Mouse (Mus musculus) yolk sac, embryonic 10.5 days (tissue): ENCODE results near the gene Zfp706.
"Not testable (repeated sequence)": the region's sequence is repeated elsewhere in the genome, so short reads cannot be mapped to it uniquely, and the experiment has no call there.

ENCODE experiments used
- DNase-seq: peaks from one replicate; pipeline ENCODE4 v3.0.0-alpha.2; 2017; ENCODE audit warnings: low spot score

Gene Zfp706

GRCm38 (mm10) chr15:37008546-37008945 lies 973 bp upstream of the Zfp706 start:
- no peak for DNase-seq

GRCm38 (mm10) chr15:37007959-37008419 lies 416 bp upstream of the Zfp706 start:
- peak; percentile 24 for DNase-seq

DNA sequence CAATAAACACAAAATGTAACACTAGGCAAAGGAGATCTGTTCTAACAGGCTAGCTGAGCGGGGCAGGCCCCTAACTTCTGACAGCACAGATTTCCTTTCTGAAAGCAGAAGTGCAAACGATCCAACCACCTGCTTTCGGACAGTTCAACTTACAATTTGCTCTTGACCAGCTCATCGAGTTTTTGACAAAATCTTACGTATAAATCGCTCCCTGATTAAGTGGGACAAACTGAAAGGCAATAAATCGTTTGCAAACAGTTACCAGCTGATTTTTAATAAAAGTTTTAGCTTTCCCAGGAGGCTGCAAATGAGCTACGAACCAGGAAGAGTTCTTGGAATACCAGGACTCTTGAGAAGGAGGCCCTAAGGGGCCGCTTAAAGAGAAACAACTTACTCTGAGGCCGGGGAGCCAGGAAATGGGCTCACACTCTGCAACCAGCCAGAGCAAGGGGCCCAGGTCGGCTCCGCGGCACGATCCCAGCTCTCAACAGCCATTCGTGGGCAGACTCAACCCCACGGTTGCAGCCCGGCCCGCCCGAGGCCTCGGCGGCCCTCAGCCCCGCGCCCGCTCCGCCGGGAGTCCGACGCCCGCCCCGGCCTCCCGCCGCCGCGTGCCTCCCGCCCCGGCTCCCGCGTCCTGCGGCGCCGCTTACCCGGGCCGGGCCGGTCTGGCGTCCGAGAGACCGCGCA lies 953 bp downstream of the Zfp706 start:
- no peak for DNase-seq

- no peak for DNase-seq
Measured at GRCm38 (mm10) chr15:37005793-37006474, 1.6 kb downstream of the Zfp706 start.

- no peak for DNase-seq
Measured at GRCm38 (mm10) chr15:37004858-37005257, 2.7 kb downstream of the Zfp706 start.

DNA sequence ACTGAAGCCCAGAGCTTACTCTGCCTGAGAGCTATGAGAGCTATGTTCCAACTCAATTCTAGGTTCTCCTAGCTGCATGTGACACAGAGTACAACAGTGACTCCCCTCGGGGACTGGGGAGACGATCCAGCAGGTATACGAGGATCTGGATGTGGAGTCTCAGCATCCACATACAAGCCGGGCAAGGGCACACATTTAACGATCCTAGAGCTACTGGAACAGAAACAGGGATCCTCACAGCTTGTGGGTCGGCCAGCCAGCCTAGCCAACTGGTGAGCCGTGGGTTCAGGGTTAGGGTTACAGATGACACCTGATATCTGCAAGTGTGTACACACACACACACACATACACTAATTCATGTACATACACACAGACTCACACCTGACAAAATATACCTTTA lies 5.3 kb downstream of the Zfp706 start:
- DNase-seq = no peak

DNA sequence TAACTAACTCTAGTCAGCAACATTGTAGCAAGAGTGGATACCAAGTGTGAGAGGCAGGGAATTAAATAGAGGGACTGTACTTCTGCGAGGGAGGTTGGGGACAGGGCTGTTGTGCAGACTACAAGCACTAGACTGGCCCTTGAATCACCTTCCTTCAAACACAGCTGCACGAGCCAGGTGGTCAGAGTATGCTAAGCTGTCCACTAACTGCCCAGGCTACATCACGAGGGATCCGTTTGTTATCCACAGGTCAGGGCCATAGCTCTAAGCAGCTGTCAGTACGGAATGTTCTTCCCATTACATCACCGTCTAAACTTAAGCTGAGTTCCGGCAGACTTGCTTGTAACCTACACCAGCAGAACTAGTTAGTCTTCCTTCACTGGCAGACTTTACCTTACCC lies 8.0 kb downstream of the Zfp706 start:
- not testable (repeated sequence) for DNase-seq

DNA sequence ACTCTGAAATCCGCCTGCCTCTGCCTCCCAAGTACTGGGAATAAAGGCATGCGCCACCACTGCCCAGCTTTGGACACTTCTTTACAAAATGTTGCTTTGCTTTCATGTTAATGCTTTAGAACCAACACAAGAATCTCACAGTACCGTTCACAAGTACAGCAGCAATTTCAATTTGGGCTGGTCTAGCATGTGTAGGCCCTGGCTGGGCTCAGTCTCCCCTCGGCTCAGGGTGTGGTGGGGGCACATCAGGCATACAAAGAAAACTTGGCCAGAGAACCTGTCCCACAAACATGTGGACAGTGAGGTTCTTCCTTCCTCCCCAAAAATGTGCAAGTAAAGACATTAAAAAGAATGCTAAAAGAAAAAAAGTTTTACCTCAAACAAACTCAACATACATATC lies 12.4 kb downstream of the Zfp706 start:
- no peak for DNase-seq

GRCm38 (mm10) chr15:36994665-36995064 lies 12.9 kb downstream of the Zfp706 start:
- no peak for DNase-seq

GRCm38 (mm10) chr15:36993435-36994178 lies 14.0 kb downstream of the Zfp706 start:
- DNase-seq = no peak

DNA sequence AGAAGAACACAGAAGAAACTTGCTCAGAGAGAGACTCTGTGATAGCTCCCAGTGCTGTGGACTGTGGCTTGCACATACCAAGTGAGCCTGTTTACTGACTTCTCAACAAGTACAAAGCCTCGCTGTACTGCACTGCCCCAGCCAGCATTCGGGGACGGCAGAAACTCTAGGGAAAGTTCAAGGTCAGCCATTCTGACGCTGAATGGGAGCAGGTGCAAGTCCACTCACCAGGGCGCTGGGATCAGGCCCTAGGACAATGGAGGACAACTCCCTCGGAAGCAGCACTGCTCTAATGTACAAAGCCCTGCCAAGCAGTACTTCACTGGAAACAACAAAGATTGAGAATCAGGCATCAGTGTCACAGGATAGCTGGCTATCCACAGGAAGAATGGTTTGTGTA lies 16.2 kb downstream of the Zfp706 start:
- no peak for DNase-seq

- DNase-seq = no peak
Measured at GRCm38 (mm10) chr15:36989922-36990321, 17.7 kb downstream of the Zfp706 start.

DNA sequence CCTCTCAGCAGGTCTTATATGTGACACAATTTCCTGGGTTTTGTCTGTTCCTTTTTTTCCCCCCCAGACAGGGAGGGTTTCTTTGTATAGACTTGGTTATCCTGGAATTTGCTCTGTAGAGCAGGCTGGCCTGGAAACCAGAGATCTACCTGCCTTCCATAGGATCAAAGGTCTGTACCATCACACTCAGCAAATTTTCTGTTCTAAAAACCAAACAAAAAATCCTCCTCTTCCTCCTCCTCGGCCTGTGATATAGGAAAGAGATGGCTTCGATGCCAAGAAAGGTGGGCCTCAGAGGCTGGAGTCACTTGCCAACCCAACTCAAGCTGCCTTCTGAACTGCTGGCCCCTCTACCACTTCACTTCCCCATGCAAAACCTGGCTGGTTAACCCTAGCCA lies 18.9 kb downstream of the Zfp706 start:
- DNase-seq = no peak

- DNase-seq = no peak
Measured at GRCm38 (mm10) chr15:36987976-36988717, 19.4 kb downstream of the Zfp706 start.

DNA sequence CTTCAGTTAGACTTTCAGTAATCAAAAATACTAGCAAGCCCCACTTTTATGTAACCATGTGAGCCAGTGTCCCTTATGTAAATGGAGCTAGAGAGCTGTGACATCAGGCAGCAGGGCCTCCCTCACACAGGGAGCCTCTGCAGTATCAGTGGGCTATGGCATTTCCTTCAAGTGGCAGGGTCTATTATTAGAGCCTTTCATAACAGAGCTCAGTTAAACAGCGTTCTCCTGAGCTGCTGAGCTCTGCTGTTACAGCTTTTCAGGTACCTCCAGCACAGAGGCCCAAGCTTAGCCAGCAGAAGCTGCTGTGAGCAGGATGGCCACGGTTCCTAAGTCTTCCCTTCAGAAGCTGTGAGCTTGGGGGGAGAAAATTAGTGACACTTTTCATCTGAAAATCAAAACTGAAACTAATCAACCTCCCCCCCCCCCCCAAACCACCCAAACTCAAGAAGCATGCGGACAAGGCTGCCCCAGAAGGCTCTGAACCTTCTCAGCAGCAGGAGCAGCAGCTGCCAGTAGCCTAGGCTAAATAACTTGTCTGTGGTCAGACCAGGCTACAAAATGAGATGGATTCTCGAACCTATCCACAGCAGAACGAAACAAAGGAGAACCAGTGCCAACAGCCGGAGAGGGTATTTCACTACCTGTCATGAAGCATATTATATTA lies 20.2 kb downstream of the Zfp706 start:
- no peak for DNase-seq

GRCm38 (mm10) chr15:36985567-36985925 lies 22.0 kb downstream of the Zfp706 start:
- no peak for DNase-seq

GRCm38 (mm10) chr15:36984921-36985566 lies 22.5 kb downstream of the Zfp706 start:
- no peak for DNase-seq

GRCm38 (mm10) chr15:36983455-36983854 lies 24.1 kb downstream of the Zfp706 start:
- DNase-seq = peak; percentile 87

GRCm38 (mm10) chr15:36980238-36980637 lies 27.3 kb downstream of the Zfp706 start:
- DNase-seq = no peak

GRCm38 (mm10) chr15:36979488-36980201 lies 27.9 kb downstream of the Zfp706 start:
- peak; percentile 82 for DNase-seq

DNA sequence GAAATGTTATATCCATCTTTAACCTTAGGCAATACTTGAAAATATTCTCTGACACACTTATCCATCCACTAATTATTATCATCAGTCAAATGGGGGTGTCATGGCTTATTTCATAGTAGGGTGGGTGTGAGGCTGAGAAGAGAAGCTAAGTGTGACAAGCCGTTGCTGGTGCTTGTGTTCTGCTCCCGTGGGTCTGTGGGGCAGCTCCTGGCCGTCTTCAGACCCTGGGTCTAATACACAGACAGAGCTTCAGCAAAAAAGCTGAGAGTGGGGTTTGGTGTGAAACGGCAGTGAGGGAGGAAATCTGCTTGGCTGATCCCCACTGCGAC lies 28.4 kb downstream of the Zfp706 start:
- no peak for DNase-seq
